Mouse (Mus musculus) stomach, postnatal 0 days (tissue): Measurements from ENCODE around the gene Slco1a5.

Experiments used
- CTCF ChIP-seq: IDR thresholded peaks from 2 replicates; pipeline ENCODE4 v1.5.1; 2016; ENCODE audit warnings: antibody characterized with exemption, low read depth, mild to moderate bottlenecking, moderate library complexity
- EP300 ChIP-seq: optimal IDR thresholded peaks from 2 replicates; pipeline ENCODE3; 2016; ENCODE audit warnings: antibody characterized with exemption

- no peak for TF ChIP-seq CTCF
- no peak for TF ChIP-seq EP300
These were observed 102.6 kb downstream of the Slco1a5 start for GRCm38 (mm10) chr6:142220138-142220537.
